Mouse (Mus musculus): ENCODE measurements around the gene Brpf3. TPM values are rescaled to one million over a fixed set of nuclear protein-coding genes. Genes with fewer than 3 reads are reported as not detected.

Brpf3 gene
- polyA plus RNA-seq, 1 experiment from 2014 or later: 5.4 TPM

- Histone ChIP-seq H3K36me3 (ENCODE audit: control insufficient read depth, insufficient read depth, low read length) (no peaks in the 10 kb centered on the region), H3K9ac (ENCODE audit: low read length) (no peak overlapping the region), H3K27ac (ENCODE audit: low read depth, low read length) (no peak overlapping the region), H3K27me3 (replicated peaks; ENCODE audit: control insufficient read depth, insufficient read depth, low read length) (no peaks in the 10 kb centered on the region), H3K4me2 (ENCODE audit: low read length) (no peak overlapping the region), H3K4me3 (ENCODE audit: low read depth, low read length) (no peak overlapping the region), H3K4me1 (ENCODE audit: control insufficient read depth, insufficient read depth, low read length) (no peaks in the 10 kb centered on the region), H3K9me3 (replicated peaks; ENCODE audit: control insufficient read depth, low read length) (no peaks in the 10 kb centered on the region)
- DNase-seq (ENCODE audit: low spot score): no peak
- 56% methylated on average over 3 of the region's 3 CpGs for WGBS
- ATAC-seq: no peak
These were observed 55.1 kb downstream of the Brpf3 start for GRCm38 (mm10) chr17:28856030-28856429.

GRCm38 (mm10) chr17:28858205-28858604 lies 57.3 kb downstream of the Brpf3 start, which contains the start of gene Pnpla1:
Gene Pnpla1, plus strand, starts transcription at chr17:28858411.
- Histone ChIP-seq H3K4me3 (ENCODE audit: low read depth, low read length) (no peak within 1 kb of the TSS), H3K4me2 (ENCODE audit: low read length) (no peak within 1 kb of the TSS), H3K36me3 (ENCODE audit: control insufficient read depth, insufficient read depth, low read length) (no peaks in the 10 kb centered on the region), H3K4me1 (ENCODE audit: control insufficient read depth, insufficient read depth, low read length) (no peaks in the 10 kb centered on the region), H3K9ac (ENCODE audit: low read length) (no peak within 1 kb of the TSS), H3K9me3 (replicated peaks; ENCODE audit: control insufficient read depth, low read length) (no peaks in the 10 kb centered on the region), H3K27me3 (replicated peaks; ENCODE audit: control insufficient read depth, insufficient read depth, low read length) (no peaks in the 10 kb centered on the region), H3K27ac (ENCODE audit: low read depth, low read length) (no peak within 1 kb of the TSS)
- no peak for ATAC-seq
- 30% methylated on average over 12 of the region's 12 CpGs for WGBS
- no peak for DNase-seq (ENCODE audit: low spot score)

GRCm38 (mm10) chr17:28863926-28864325 lies 63.0 kb downstream of the Brpf3 start:
- Histone ChIP-seq H3K27me3 (replicated peaks; ENCODE audit: control insufficient read depth, insufficient read depth, low read length) (no peaks in the 10 kb centered on the region), H3K9me3 (replicated peaks; ENCODE audit: control insufficient read depth, low read length) (no peaks in the 10 kb centered on the region), H3K4me3 (ENCODE audit: low read depth, low read length) (no peak overlapping the region), H3K27ac (ENCODE audit: low read depth, low read length) (no peak overlapping the region), H3K36me3 (ENCODE audit: control insufficient read depth, insufficient read depth, low read length) (no peaks in the 10 kb centered on the region), H3K9ac (ENCODE audit: low read length) (no peak overlapping the region), H3K4me2 (ENCODE audit: low read length) (no peak overlapping the region), H3K4me1 (ENCODE audit: control insufficient read depth, insufficient read depth, low read length) (no peaks in the 10 kb centered on the region)
- 79% methylated on average over 7 of the region's 7 CpGs for WGBS
- DNase-seq (ENCODE audit: low spot score): no peak
- ATAC-seq: no peak

- Histone ChIP-seq H3K36me3 (ENCODE audit: control insufficient read depth, insufficient read depth, low read length) (no peaks in the 10 kb centered on the region), H3K27me3 (replicated peaks; ENCODE audit: control insufficient read depth, insufficient read depth, low read length) (no peaks in the 10 kb centered on the region), H3K4me1 (ENCODE audit: control insufficient read depth, insufficient read depth, low read length) (0 out of 2 replicates have a peak, but pooled peaks cover 2% of the 10 kb centered on the region), H3K4me3 (ENCODE audit: low read depth, low read length) (no peak overlapping the region), H3K27ac (ENCODE audit: low read depth, low read length) (no peak overlapping the region), H3K4me2 (ENCODE audit: low read length) (no peak overlapping the region), H3K9me3 (replicated peaks; ENCODE audit: control insufficient read depth, low read length) (no peaks in the 10 kb centered on the region), H3K9ac (ENCODE audit: low read length) (no peak overlapping the region)
- no peak for DNase-seq (ENCODE audit: low spot score)
- WGBS: 86% methylated on average over 6 of the region's 6 CpGs
- ATAC-seq: no peak
These were observed 63.6 kb downstream of the Brpf3 start for GRCm38 (mm10) chr17:28864464-28864863.

GRCm38 (mm10) chr17:28866921-28867320 lies 66.0 kb downstream of the Brpf3 start:
- Histone ChIP-seq H3K9ac (ENCODE audit: low read length) (no peak overlapping the region), H3K27me3 (replicated peaks; ENCODE audit: control insufficient read depth, insufficient read depth, low read length) (no peaks in the 10 kb centered on the region), H3K4me1 (ENCODE audit: control insufficient read depth, insufficient read depth, low read length) (0 out of 2 replicates have a peak, but pooled peaks cover 4% of the 10 kb centered on the region), H3K4me3 (ENCODE audit: low read depth, low read length) (no peak overlapping the region), H3K9me3 (replicated peaks; ENCODE audit: control insufficient read depth, low read length) (no peaks in the 10 kb centered on the region), H3K36me3 (ENCODE audit: control insufficient read depth, insufficient read depth, low read length) (no peaks in the 10 kb centered on the region), H3K4me2 (ENCODE audit: low read length) (no peak overlapping the region), H3K27ac (ENCODE audit: low read depth, low read length) (no peak overlapping the region)
- ATAC-seq: no peak
- DNase-seq (ENCODE audit: low spot score): no peak

GRCm38 (mm10) chr17:28867381-28867780 lies 66.5 kb downstream of the Brpf3 start:
- Histone ChIP-seq H3K4me1 (ENCODE audit: control insufficient read depth, insufficient read depth, low read length) (0 out of 2 replicates have a peak, but pooled peaks cover 4% of the 10 kb centered on the region), H3K27me3 (replicated peaks; ENCODE audit: control insufficient read depth, insufficient read depth, low read length) (no peaks in the 10 kb centered on the region), H3K36me3 (ENCODE audit: control insufficient read depth, insufficient read depth, low read length) (no peaks in the 10 kb centered on the region), H3K4me2 (ENCODE audit: low read length) (no peak overlapping the region), H3K9ac (ENCODE audit: low read length) (no peak overlapping the region), H3K9me3 (replicated peaks; ENCODE audit: control insufficient read depth, low read length) (no peaks in the 10 kb centered on the region), H3K4me3 (ENCODE audit: low read depth, low read length) (no peak overlapping the region), H3K27ac (ENCODE audit: low read depth, low read length) (no peak overlapping the region)
- no peak for DNase-seq (ENCODE audit: low spot score)
- WGBS: 86% methylated on average over 4 of the region's 4 CpGs
- no peak for ATAC-seq

GRCm38 (mm10) chr17:28869412-28870110 lies 68.7 kb downstream of the Brpf3 start:
- Histone ChIP-seq H3K9me3 (replicated peaks; ENCODE audit: control insufficient read depth, low read length) (no peaks in the 10 kb centered on the region), H3K36me3 (ENCODE audit: control insufficient read depth, insufficient read depth, low read length) (no peaks in the 10 kb centered on the region), H3K27ac (ENCODE audit: low read depth, low read length) (peak overlapping the region; percentile 56), H3K4me2 (ENCODE audit: low read length) (no peak overlapping the region), H3K9ac (ENCODE audit: low read length) (no peak overlapping the region), H3K4me3 (ENCODE audit: low read depth, low read length) (no peak overlapping the region), H3K27me3 (replicated peaks; ENCODE audit: control insufficient read depth, insufficient read depth, low read length) (no peaks in the 10 kb centered on the region), H3K4me1 (ENCODE audit: control insufficient read depth, insufficient read depth, low read length) (0 out of 2 replicates have a peak, but pooled peaks cover 4% of the 10 kb centered on the region)
- WGBS: 63% methylated on average over 9 of the region's 9 CpGs
- peak; percentile 92 for ATAC-seq
- peak; percentile 83 for DNase-seq (ENCODE audit: low spot score)

GRCm38 (mm10) chr17:28870435-28870834 lies 69.5 kb downstream of the Brpf3 start:
- Histone ChIP-seq H3K4me2 (ENCODE audit: low read length) (no peak overlapping the region), H3K27me3 (replicated peaks; ENCODE audit: control insufficient read depth, insufficient read depth, low read length) (no peaks in the 10 kb centered on the region), H3K4me1 (ENCODE audit: control insufficient read depth, insufficient read depth, low read length) (0 out of 2 replicates have a peak, but pooled peaks cover 4% of the 10 kb centered on the region), H3K4me3 (ENCODE audit: low read depth, low read length) (no peak overlapping the region), H3K27ac (ENCODE audit: low read depth, low read length) (no peak overlapping the region; the same call in 1 of the 2 replicates), H3K36me3 (ENCODE audit: control insufficient read depth, insufficient read depth, low read length) (no peaks in the 10 kb centered on the region), H3K9ac (ENCODE audit: low read length) (no peak overlapping the region), H3K9me3 (replicated peaks; ENCODE audit: control insufficient read depth, low read length) (no peaks in the 10 kb centered on the region)
- 70% methylated on average over 5 of the region's 5 CpGs for WGBS
- DNase-seq (ENCODE audit: low spot score) (no peak), ATAC-seq (no peak)

GRCm38 (mm10) chr17:28871831-28872230 lies 70.9 kb downstream of the Brpf3 start:
- no peak for ATAC-seq
- no peaks in the 10 kb centered on the region for H3K27me3 ChIP-seq (replicated peaks; ENCODE audit: control insufficient read depth, insufficient read depth, low read length)
- no peak overlapping the region for H3K4me3 ChIP-seq (ENCODE audit: low read depth, low read length)
- H3K4me2 ChIP-seq (ENCODE audit: low read length): no peak overlapping the region
- no peak overlapping the region for H3K9ac ChIP-seq (ENCODE audit: low read length)
- no peak overlapping the region for H3K27ac ChIP-seq (ENCODE audit: low read depth, low read length)
- H3K4me1 ChIP-seq (ENCODE audit: control insufficient read depth, insufficient read depth, low read length): 0 out of 2 replicates have a peak, but pooled peaks cover 5% of the 10 kb centered on the region
- no peak for DNase-seq (ENCODE audit: low spot score)
- WGBS: 83% methylated on average over 11 of the region's 11 CpGs
- no peaks in the 10 kb centered on the region for H3K9me3 ChIP-seq (replicated peaks; ENCODE audit: control insufficient read depth, low read length)
- no peaks in the 10 kb centered on the region for H3K36me3 ChIP-seq (ENCODE audit: control insufficient read depth, insufficient read depth, low read length)
